Mouse (Mus musculus) hematopoietic stem cell, adult 5-6 weeks (primary cell): ENCODE measurements around the gene Cops3. TPM values are rescaled to one million over a fixed set of nuclear protein-coding genes. Genes with fewer than 3 reads are reported as not detected.

Source experiments
- ATAC-seq, 2 experiments: fragments of 125-278 bp in 1 of 2; replicated peaks in 1 of 2; 2 replicates each; pipeline ENCODE4 v1.8.0; 2016 to 2017; ENCODE audit warnings: inconsistent platforms in 2 of 2, mild to moderate bottlenecking in 2 of 2, moderate number of reproducible peaks in 2 of 2, low read depth in 1 of 2, moderate TSS enrichment in 1 of 2; ENCODE audit not compliant: low FRiP score in 2 of 2, poor library complexity in 2 of 2, severe bottlenecking in 2 of 2, insufficient read depth in 1 of 2, low TSS enrichment in 1 of 2
- total RNA-seq: library from RNA; stranded (forward); fragments of 172-1452, 232-1000 nt; gene quantifications from 2 replicates; pipeline ENCODE4 v1.2.3, GENCODE M21; 2017

The Cops3 gene
- total RNA-seq, 1 experiment from 2014 or later, result 172 TPM

DNA sequence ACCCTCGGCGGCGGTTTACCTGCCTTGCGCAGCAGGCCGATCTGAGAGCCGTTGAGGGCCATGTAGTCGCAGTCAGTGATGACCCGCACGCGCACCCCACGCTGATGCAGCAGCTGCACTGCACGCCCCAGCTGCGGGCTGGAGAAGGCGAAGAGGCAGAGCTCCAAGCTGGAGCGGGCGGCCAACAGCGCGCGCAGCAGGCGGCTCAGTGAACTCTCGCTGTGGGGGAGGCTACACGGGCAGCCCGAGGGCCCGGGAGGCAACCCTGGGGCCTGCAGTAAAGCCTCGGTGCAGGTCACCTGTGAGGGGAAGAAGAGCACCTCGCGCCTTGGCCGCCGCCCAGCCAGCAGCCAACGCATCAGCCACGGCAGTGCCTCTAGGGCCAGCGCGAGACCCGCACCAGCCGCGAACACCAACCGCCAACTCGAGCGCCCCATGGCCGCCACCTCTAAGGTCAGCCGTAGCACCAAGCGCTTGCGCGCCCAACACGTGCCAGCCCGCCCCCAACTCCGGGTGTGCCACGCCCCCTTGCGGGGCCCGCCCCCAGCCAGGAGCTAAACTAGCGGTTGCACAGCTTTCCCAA is 52.3 kb downstream of the Cops3 start, which contains the start of gene Pld6:
TSS of gene Pld6 (minus strand) at position 447 of the 583 bp plus-strand sequence.
- peak; percentile 69 to 85; a peak in 3 of 4 replicates for ATAC-seq

DNA sequence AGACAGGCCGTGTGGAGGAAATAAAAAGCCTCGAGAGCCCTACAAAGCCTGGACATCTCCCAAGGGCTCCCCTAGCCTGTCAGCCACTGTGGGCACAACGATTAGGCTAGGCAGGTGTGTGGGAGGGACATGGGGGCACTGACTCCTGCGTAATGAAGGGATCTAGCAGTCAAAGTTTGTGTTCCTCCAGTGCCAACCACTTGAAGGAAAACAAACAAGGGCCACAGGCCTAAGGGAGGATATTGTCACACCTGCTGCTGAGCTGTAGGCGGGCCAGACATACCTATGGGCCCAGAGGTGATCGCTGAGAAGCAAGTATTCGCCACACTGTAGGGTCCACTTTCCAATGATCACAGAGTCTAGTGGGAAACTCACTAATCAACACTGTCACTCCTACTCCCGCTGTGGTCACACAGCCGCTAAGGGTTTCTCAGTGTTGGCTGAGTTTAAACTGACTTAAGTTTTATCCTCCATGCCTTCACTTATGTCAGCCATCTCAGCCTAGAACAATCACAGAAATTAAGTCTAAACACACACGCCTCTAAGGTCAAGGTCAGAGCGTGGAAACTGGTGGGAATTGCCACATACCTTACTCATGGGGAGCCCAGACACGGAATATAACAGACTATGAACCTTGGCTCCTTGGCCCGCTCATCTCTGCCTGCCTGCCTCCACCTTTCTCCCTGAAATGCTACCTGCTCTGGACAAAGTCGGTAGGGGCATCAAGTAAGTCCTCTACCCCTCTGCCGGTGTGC is 53.0 kb downstream of the Cops3 start:
- ATAC-seq, result 0 out of 4 replicates have a peak, but pooled peaks of 1 of the 2 experiments have one; percentile 5

DNA sequence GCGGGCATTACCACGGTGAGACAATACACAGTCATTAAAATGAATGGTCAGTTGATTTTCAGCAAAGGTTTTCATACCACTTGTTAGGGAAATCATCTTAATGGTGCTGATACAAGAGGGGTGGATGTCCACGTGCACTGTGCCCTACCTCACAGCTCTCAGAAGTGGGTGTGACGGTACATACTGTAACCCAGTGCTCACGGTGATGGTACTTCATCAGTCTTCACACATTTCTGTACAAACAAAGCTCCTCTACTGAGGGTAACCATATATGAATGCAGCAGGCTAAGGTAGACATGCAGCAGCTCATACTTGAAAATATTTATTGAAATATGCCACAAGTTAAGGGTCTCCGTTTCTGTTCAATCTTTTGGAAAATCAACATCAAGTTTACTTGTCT is 56.0 kb downstream of the Cops3 start:
- ATAC-seq, result no peak

DNA sequence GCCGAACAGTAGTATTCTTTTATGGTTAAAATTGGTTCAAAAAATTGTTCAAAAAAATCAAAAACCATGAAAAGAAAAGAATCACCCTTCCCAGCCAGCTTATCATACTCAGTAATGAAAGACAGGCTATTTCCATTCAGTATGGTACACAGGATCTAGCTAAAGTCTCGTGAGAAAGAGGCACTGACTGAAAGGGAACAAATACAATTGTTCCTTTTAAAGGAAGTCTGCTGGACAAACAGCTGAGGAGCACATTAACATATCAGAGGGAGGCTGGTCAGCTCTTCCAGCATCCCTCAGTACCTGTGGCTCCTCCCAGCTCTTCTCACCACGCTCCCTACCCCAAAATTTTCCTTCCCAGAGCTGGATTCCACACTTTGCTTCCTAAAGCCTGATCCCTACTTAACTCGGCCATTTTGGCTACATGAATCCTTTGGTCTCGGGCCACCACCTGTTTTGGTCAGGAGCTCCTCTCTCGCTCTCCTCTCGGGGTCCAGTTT is 57.5 kb downstream of the Cops3 start:
- no peak for ATAC-seq

DNA sequence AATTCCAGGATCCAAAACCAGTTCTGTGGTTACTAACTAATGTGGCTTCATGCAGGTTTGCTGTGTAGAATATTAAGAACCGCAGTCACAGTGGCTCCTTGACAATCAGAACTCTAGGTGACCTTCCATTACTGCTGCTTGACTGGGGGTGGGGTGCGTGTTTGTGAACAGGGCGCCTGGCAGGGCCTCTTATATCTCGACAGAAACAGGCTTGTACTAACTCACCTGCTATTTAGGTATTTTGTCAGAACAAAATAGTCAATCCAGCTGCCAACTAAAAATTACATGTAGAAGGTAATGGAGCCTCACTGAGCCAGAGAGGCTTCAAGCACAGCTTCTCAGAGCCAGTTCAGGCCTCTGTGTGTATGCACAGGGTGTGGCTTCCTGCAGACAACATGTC is 59.4 kb downstream of the Cops3 start:
- ATAC-seq, result no peak

DNA sequence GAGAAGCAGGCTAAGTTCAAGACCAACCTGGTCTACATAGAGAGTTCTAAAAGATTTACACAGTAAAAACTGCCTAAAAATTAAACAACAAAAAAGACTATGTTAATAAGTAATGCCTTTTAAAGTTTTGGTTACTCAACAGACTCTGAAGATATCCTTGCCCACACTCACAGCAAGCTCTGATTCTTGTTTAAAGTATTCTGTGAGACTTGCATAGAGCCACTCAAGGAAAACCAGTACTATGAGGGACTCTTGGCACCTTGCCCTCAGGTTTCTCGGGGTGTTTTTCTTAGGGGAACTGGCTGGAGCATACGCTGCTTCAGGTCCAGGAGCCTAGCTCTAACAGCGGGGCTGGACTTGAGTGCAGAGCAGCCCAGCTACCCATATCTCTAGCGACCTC is 60.2 kb downstream of the Cops3 start:
- ATAC-seq, result no peak

DNA sequence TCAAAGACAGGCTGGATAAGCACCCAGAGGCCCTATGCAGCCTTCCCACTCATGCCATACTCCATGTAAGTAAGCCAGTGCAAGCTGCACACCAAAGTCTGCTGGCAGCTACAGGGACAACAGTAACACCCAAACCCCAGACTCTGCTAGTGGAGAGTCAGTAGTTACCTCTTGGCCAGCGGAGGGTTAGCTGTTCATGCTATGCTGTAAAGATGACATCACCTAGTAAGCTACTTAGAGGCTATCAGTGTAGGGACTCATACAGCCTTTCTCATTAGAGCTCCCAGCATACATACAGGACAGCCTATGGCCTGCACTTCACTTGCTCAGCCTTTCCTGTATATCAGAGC is 60.8 kb downstream of the Cops3 start:
- ATAC-seq, result no peak

DNA sequence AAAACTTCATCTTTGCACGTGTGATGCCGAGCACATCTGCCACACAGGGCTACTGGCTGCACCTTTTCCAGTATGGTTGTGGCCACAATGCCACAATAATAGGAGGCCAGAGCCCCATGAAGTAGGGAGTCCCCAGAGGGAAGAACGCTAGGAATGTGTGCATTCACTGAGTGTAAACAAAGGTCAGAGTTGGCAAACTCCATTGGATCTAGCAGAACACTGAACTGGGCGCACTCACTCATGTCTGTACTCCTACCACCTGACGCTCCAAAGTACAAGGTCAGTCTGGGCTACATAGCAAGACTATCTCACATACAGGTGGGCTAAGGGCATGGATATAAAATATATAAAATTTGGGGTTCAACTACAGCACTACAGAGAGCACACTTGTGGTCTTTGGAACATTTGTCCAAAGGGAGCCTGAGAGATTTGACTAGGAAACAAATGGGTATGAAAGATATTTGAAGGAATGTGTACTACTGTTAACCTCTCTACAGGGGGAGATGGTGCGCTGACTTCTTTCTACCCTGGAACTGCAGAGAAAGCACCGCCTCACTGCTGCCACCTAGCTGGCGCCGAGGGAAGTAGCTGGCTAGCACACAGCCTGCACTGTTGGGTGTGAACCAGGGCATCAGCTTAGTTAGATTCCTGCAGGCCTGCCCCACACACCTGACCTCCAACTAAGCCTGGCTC is 61.3 kb downstream of the Cops3 start:
- peak; percentile 90 to 96 for ATAC-seq

DNA sequence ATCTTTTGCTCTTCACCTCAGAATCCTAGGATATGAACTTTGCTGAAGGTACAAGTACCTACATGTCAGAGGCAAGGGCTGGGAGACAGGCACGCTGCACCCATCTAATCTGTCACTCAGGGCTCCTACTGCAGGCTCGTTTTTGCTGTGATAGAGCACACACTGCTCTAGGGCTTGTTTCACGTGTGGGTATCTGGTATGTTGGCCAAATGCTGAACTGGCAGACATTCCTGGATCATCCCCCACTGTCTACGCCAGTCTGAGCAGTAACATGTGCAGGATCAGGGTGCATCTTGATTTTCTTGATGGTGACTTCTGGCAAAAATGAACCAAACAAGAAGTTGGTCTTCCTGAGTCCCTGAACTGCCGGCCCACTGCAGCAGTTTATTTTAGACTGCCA is 62.4 kb downstream of the Cops3 start:
- no peak for ATAC-seq

DNA sequence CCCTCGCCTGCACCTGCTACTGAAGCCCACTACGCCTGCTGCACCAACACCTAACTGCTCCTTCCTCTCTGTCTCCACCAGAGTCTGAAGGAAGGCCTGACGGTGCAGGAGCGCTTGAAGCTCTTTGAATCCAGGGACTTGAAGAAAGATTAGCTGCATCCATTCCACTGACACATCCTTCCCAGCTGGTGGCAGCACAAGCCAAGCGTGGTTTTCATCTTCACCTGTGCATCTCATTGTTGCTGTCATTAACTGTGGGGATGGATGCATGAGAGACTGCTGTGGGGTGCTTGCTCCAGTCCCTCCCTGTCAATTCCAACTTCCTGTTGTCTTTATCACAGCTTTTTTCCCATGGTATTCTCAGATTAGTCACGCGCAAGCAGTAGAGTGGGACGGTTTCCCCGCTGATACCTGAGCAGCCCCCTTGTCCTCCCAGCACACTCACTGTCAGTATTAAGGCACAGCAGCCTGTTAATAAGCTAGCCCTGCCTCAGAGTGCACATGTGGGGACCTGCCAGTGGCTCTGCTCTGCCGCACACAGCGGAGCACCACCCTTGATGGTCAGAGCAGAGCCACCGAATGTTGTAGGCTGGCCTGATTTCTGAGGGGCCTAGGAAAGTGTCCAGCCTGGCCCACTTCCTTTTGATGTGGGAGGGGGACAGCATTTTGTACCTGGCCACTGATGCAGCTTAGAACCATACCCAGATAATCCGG is 64.0 kb downstream of the Cops3 start:
- no peak for ATAC-seq

DNA sequence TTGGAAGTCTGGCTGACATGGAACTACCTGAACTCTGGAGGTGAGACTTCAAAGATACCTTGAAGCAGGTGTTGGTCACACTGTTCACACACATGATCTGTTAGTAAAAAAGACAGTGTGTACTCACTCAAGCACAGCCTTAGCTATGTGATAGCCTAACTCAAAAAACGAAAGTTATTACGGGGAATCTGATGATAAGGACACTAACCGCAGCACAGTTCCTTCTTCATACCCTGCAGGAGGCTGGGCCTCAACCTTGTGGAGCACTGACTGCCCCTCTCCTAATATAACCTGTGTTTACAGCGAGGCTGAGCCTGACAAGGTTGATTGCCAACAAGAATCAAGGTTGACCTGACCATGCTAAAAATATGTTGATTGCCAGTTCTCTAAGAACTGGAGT is 65.1 kb downstream of the Cops3 start:
- no peak for ATAC-seq

DNA sequence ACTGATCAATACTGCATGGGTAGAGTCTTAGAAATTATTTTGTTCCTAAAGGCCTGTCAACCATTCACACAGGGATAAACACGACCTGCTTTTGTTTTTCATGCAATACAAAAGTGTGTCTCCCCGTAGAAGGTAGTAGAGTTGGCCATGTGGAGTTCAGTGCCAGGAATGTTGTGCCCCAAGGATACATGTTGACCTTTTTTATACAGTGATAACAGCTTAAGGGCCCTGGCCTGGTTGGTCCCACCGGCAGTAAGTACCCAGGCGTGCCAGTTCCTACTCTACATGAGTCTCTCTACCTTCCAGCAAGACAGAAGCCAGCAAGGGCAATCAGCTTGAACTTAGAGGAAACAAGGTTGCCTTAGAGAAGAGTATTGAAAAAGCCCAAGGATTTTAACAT is 66.7 kb downstream of the Cops3 start:
- ATAC-seq, result no peak

DNA sequence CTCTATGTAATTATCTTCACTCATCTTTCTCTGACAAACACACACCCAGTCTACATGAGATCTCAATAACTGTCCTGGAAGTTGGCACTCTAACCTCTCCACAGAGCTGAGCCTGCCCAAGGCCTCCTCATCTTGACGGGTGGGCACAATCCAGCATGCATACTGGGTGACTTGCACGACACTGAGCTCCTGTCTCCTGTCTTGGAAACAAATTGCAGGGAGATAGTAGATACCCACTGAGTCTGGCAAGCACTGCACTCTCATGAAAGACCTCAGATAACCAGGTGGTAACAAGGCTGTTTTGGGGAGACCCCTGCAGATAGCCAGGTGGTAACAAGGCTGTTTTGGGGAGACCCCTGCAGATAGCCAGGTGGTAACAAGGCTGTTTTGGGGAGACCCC is 67.3 kb downstream of the Cops3 start:
- ATAC-seq, result no peak

DNA sequence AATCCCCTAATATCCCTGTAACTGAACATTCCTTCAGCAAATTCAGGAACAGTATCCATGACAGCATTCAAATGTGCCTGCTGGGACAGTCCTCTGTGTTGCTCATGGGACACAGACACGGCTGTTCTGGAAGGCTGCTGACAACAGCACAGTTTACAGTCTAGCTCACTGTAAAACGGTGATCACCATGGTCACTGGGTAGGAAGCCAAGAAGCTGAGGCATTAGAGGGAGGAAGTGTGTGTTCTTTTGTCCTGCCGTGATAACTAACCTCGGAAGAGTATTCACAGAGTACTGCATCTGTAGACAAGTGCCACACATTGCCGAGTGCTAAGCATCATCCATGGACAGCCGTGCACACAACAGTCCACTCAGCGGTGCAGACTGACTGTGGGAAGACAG is 68.9 kb downstream of the Cops3 start:
- peak; percentile 44 to 55; a peak in 2 of 4 replicates for ATAC-seq

DNA sequence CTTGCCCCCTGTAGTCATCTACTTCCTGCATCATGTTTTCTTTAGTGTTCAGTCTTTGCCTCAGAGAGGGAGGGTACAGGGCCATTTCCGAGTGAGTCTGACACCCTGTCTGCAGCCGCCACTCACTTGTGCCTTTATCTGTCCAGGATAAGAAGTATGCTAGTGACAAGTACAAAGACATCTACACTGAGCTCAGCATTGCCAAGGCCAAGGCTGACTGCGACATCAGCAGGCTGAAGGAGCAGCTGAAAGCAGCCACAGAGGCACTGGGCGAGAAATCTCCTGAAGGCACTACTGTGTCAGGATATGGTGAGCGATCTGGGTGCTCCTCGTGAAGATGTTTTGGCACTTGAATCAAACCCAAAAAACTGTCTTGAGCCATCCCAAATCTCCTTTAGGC is 69.9 kb downstream of the Cops3 start:
- no peak for ATAC-seq

DNA sequence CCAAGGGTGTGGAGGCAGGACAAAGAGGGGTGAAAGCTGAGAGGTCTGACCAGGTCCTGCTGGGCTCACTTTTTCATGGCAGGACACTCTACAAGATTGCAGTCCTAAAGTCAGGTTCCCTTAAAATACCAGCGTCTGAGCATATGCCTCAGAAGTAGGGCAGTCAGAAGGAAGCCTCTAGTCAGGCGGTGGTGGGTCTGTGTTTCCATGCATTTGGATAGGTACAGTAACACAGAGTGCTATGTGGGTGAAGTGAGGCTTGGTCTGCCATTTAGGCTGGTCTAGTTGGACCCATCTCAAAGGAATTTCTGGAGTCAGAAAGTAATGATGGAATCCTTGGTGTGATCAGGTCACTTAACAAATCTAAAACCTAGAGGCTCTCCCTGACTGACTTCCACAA is 70.3 kb downstream of the Cops3 start:
- ATAC-seq, result no peak
